Mouse (Mus musculus) left cerebral cortex, postnatal 25 days (tissue): ENCODE results near the gene Pcmt1. TPM values are rescaled to one million over a fixed set of nuclear protein-coding genes. Genes with fewer than 3 reads are reported as not detected.

Experiments
- DNase-seq, 2 experiments: peaks; one replicate each; pipeline ENCODE4 v3.0.0; 2022; ENCODE audit warnings: low spot score in 2 of 2, mixed read lengths in 1 of 2
- intact Hi-C: fragments of 180-260 bp; cut with DNase I; formaldehyde crosslinking; loops from one replicate; pipeline ENCODE4 v1.15.1; 2025
- total RNA-seq, 2 experiments: library from RNA; stranded (reverse); gene quantifications; 2 replicates each; pipeline ENCODE4 v1.2.3; 2021

Gene Pcmt1
- total RNA-seq, 2 experiments from 2014 or later = 174 to 185 TPM

- no peak for DNase-seq
- intact Hi-C loops = no loop called here
These were observed 84.7 kb downstream of the Pcmt1 start for GRCm38 (mm10) chr10:7596251-7596650.

- intact Hi-C loops = no loop called here
- DNase-seq = no peak
These were observed 86.1 kb downstream of the Pcmt1 start for GRCm38 (mm10) chr10:7594797-7595196.

- no peak for DNase-seq
- intact Hi-C loops = no loop called here
These were observed 90.1 kb downstream of the Pcmt1 start for GRCm38 (mm10) chr10:7590792-7591191.

- no peak for DNase-seq
- intact Hi-C loops = no loop called here
These were observed 90.7 kb downstream of the Pcmt1 start for GRCm38 (mm10) chr10:7590234-7590689.

GRCm38 (mm10) chr10:7589592-7590233 lies 91.2 kb downstream of the Pcmt1 start, which contains the start of gene Lrp11:
Gene Lrp11 (plus strand): TSS chr10:7589800.
- DNase-seq = peak; percentile 90
- intact Hi-C loops = no loop called here

- no peak for DNase-seq
- intact Hi-C loops = no loop called here
These were observed 94.2 kb downstream of the Pcmt1 start for GRCm38 (mm10) chr10:7586771-7587170.

- intact Hi-C loops = no loop called here
- DNase-seq = no peak
These were observed 97.9 kb downstream of the Pcmt1 start for GRCm38 (mm10) chr10:7582891-7583557.

- DNase-seq = no peak
- intact Hi-C loops = no loop called here
These were observed 98.6 kb downstream of the Pcmt1 start for GRCm38 (mm10) chr10:7582157-7582890.

GRCm38 (mm10) chr10:7581401-7581800 lies 99.5 kb downstream of the Pcmt1 start:
- intact Hi-C loops = no loop called here

More at GRCm38 (mm10) chr10:7581401-7581800, 99.5 kb downstream of the Pcmt1 start:
- DNase-seq = no peak

Other genes starting within 250 kb of the Pcmt1 start
- under 1 TPM; 0.16 to 0.30 TPM for gene Ulbp1, start 207.5 kb downstream of the Pcmt1 start, total RNA-seq
- gene Lrp11, start 91.3 kb downstream of the Pcmt1 start, total RNA-seq = 100 to 1,000 TPM; 144 to 148 TPM
- gene Nup43, start 13.6 kb downstream of the Pcmt1 start, total RNA-seq = 1 to 10 TPM; 4.1 to 4.2 TPM
- gene Lats1, start 78 bp upstream of the Pcmt1 start, total RNA-seq = 10 to 100 TPM; 33.7 to 33.9 TPM
- 10 to 100 TPM; 15.6 to 16.3 TPM for gene Katna1, start 44.9 kb upstream of the Pcmt1 start, total RNA-seq
- 10 to 100 TPM; 15.8 to 19.0 TPM for gene Ginm1, start 111.7 kb upstream of the Pcmt1 start, total RNA-seq
- gene Ppil4, start 111.8 kb upstream of the Pcmt1 start, total RNA-seq = 10 to 100 TPM; 32.9 to 33.7 TPM
- under 1 TPM; 0.11 to 0.14 TPM for gene Zc3h12d, start 151.3 kb upstream of the Pcmt1 start, total RNA-seq